ENCODE assay signal across 26 mouse cellular contexts in genomic region chr15:3353696-3354095, GRCm38 (mm10). TPM values are rescaled to one million over a fixed set of nuclear protein-coding genes. Genes with fewer than 3 reads are reported as not detected.
DNase-seq lines count a peak whose midpoint lies in the region; ATAC-seq and TF ChIP-seq lines count a peak whose summit lies in the region.
"Had no signal": no experiment of that assay in that cellular context is flagged by ENCODE, and none has a peak within 500 bp of the region (broad histone marks: within the 10 kb centered on the region; RNA-seq: fewer than 3 reads in every experiment).

No protein-coding gene starts in this region.

- H3K36me3 ChIP-seq in kidney, adult 2 months (ENCODE audit: control insufficient read depth, insufficient read depth, low read length), result no peaks in the 10 kb centered on the region
- H3K36me3 ChIP-seq in kidney, embryonic 15.5 days, result no peaks in the 10 kb centered on the region
- H3K36me3 ChIP-seq in kidney, embryonic 14.5 days (ENCODE audit: control insufficient read depth, insufficient read depth, low read length), result no peaks in the 10 kb centered on the region
- peaks cover 25% of the 10 kb centered on the region for H3K36me3 ChIP-seq in liver, adult 2 months (ENCODE audit: control insufficient read depth, insufficient read depth, low read length)
- H3K36me3 ChIP-seq in liver, embryonic 12.5 days, result no peaks in the 10 kb centered on the region
- H3K36me3 ChIP-seq: embryonic facial prominence, embryonic 10.5 days; embryonic facial prominence, embryonic 12.5 days; G1E had no signal

- H3K27me3 ChIP-seq in kidney, adult 2 months (replicated peaks; ENCODE audit: control insufficient read depth, insufficient read depth, low read length), result no peaks in the 10 kb centered on the region
- no peaks in the 10 kb centered on the region for H3K27me3 ChIP-seq in kidney, embryonic 15.5 days
- H3K27me3 ChIP-seq in kidney, embryonic 14.5 days (ENCODE audit: control insufficient read depth, insufficient read depth, low read length), result no peaks in the 10 kb centered on the region
- no peaks in the 10 kb centered on the region for H3K27me3 ChIP-seq in liver, adult 2 months (ENCODE audit: control insufficient read depth, insufficient read depth, low read length)
- H3K27me3 ChIP-seq in liver, embryonic 12.5 days (replicated peaks), result no peaks in the 10 kb centered on the region
- H3K27me3 ChIP-seq: CH12.LX; embryonic facial prominence, embryonic 12.5 days; forebrain, embryonic 13.5 days; Patski had no signal

- peak; percentile 82 for DNase-seq in heart, adult 11 months
- DNase-seq in heart, postnatal 4 days, result no peak
- peak; percentile 69 for DNase-seq in kidney, adult 2 months
- peak; percentile 8 to 42 for DNase-seq in kidney, postnatal 25 days
- DNase-seq in liver, adult 2 months (ENCODE audit: extremely low read depth, low read depth, low spot score), result peak; percentile 47
- DNase-seq: adrenal gland, adult 8-10 months; adrenal gland, postnatal 14 days; adrenal gland, postnatal 36 days; B cell, adult 2 months; cerebellum, adult 11-12 months; cerebellum, adult 2 months; cerebellum, adult 9-10 months; cerebellum, postnatal 10 days; cerebellum, postnatal 25 days had no signal

- no peak overlapping the region for H3K27ac ChIP-seq in kidney, adult 2 months (ENCODE audit: insufficient read depth, low read depth, low read length)
- no peak overlapping the region for H3K27ac ChIP-seq in kidney, embryonic 15.5 days
- H3K27ac ChIP-seq in kidney, embryonic 14.5 days (ENCODE audit: low read depth, low read length), result no peak overlapping the region
- no peak overlapping the region for H3K27ac ChIP-seq in liver, adult 2 months (replicated peaks; ENCODE audit: insufficient read depth, low read depth, low read length)
- H3K27ac ChIP-seq in liver, embryonic 12.5 days, result no peak overlapping the region
- H3K27ac ChIP-seq: embryonic facial prominence, embryonic 10.5 days; embryonic facial prominence, embryonic 12.5 days; forebrain, embryonic 13.5 days had no signal

- peaks cover 8% of the 10 kb centered on the region; the same call in 1 of the 2 replicates for H3K4me1 ChIP-seq in kidney, adult 2 months (ENCODE audit: control insufficient read depth, insufficient read depth, low read length)
- H3K4me1 ChIP-seq in kidney, embryonic 15.5 days, result 0 out of 2 replicates have a peak, but pooled peaks cover 4% of the 10 kb centered on the region
- no peaks in the 10 kb centered on the region for H3K4me1 ChIP-seq in kidney, embryonic 14.5 days (ENCODE audit: control insufficient read depth, insufficient read depth, low read length)
- H3K4me1 ChIP-seq in liver, adult 2 months (ENCODE audit: control insufficient read depth, insufficient read depth, low read length), result no peaks in the 10 kb centered on the region; the same call in 1 of the 2 replicates
- no peaks in the 10 kb centered on the region for H3K4me1 ChIP-seq in liver, embryonic 12.5 days
- H3K4me1 ChIP-seq: embryonic facial prominence, embryonic 10.5 days; embryonic facial prominence, embryonic 12.5 days; forebrain, embryonic 13.5 days had no signal

- H3K9ac ChIP-seq in kidney, embryonic 15.5 days, result no peak overlapping the region
- no peak overlapping the region for H3K9ac ChIP-seq in kidney, embryonic 14.5 days (ENCODE audit: low read depth, low read length)
- H3K9ac ChIP-seq in liver, adult 2 months (ENCODE audit: low read depth, low read length), result no peak overlapping the region
- H3K9ac ChIP-seq in liver, embryonic 12.5 days, result no peak overlapping the region
- H3K9ac ChIP-seq: embryonic facial prominence, embryonic 12.5 days; forebrain, embryonic 13.5 days had no signal

- no peak overlapping the region for H3K4me2 ChIP-seq in kidney, embryonic 15.5 days
- no peak overlapping the region for H3K4me2 ChIP-seq in kidney, embryonic 14.5 days (replicated peaks; ENCODE audit: low read depth, low read length)
- H3K4me2 ChIP-seq in liver, embryonic 12.5 days, result no peak overlapping the region
- H3K4me2 ChIP-seq: embryonic facial prominence, embryonic 12.5 days; forebrain, embryonic 13.5 days had no signal

- no peak for ATAC-seq in kidney, embryonic 15.5 days (replicated peaks; ENCODE audit: low FRiP score)
- ATAC-seq in kidney, embryonic 14.5 days (ENCODE audit: low FRiP score, low TSS enrichment), result no peak
- ATAC-seq in liver, embryonic 12.5 days, result no peak
- ATAC-seq: activated CD4-positive, CD25-positive, alpha-beta regulatory T cell, adult 4 months; CD4-positive, CD25-positive, alpha-beta regulatory T cell, adult 4 months; forebrain, embryonic 13.5 days; Patski had no signal

- no peak overlapping the region for H3K4me3 ChIP-seq in kidney, adult 2 months (ENCODE audit: insufficient read depth, low read depth, low read length)
- no peak overlapping the region for H3K4me3 ChIP-seq in kidney, embryonic 15.5 days (replicated peaks)
- no peak overlapping the region for H3K4me3 ChIP-seq in kidney, embryonic 14.5 days (ENCODE audit: low read length)
- H3K4me3 ChIP-seq in liver, adult 2 months (ENCODE audit: insufficient read depth, low read depth, low read length), result no peak overlapping the region
- H3K4me3 ChIP-seq in liver, embryonic 12.5 days, result no peak overlapping the region
- H3K4me3 ChIP-seq: embryonic facial prominence, embryonic 10.5 days; embryonic facial prominence, embryonic 12.5 days; forebrain, embryonic 13.5 days had no signal

- H3K79me2 ChIP-seq in liver, adult 2 months (ENCODE audit: control insufficient read depth, insufficient read depth, low read length), result no peaks in the 10 kb centered on the region

- WGBS in kidney, adult 2 months, result 58% methylated on average over 2 of the region's 2 CpGs
- 86% methylated on average over 2 of the region's 2 CpGs for WGBS in kidney, embryonic 15.5 days
- WGBS in kidney, embryonic 14.5 days, result 81% methylated on average over 2 of the region's 2 CpGs
- WGBS in liver, adult 2 months, result 43% methylated on average over 2 of the region's 2 CpGs
- 53% methylated on average over 2 of the region's 2 CpGs for WGBS in liver, embryonic 12.5 days (ENCODE audit: insufficient replicate concordance)

- TF ChIP-seq CTCF in kidney, adult 2 months (conservative IDR thresholded peaks at IDR 0.05; ENCODE audit: insufficient read depth, insufficient read length, low read depth, low read length), result no peak
- TF ChIP-seq CTCF in liver, adult 2 months (IDR thresholded peaks at IDR 0.05; ENCODE audit: low read depth, low read length), result no peak

- no peaks in the 10 kb centered on the region for H3K9me3 ChIP-seq in kidney, embryonic 15.5 days (replicated peaks)
- H3K9me3 ChIP-seq in kidney, embryonic 14.5 days (ENCODE audit: control insufficient read depth, low read length), result no peaks in the 10 kb centered on the region
- no peaks in the 10 kb centered on the region for H3K9me3 ChIP-seq in liver, embryonic 12.5 days (replicated peaks)
- H3K9me3 ChIP-seq: embryonic facial prominence, embryonic 10.5 days; embryonic facial prominence, embryonic 12.5 days; forebrain, embryonic 13.5 days; G1E had no signal

- no peak for TF ChIP-seq POLR2A in kidney, adult 2 months (IDR thresholded peaks at IDR 0.05; ENCODE audit: low read depth, low read length)
- no peak for TF ChIP-seq POLR2A in liver, adult 2 months (IDR thresholded peaks at IDR 0.05; ENCODE audit: extremely low read depth, insufficient read depth, low read length)

RNA-seq across cellular contexts. Expression of gene Ccdc152, which starts 50.4 kb away (rescaled TPM):
- total RNA-seq in heart, postnatal 4 days (2021), result under 1 TPM in 1 of 2 experiments, not detected in 1; 0.71 TPM
- 1.0 and 1.3 TPM in 2 replicates for polyA plus RNA-seq in kidney, adult 2 months (2012; rRNA removed)
- polyA plus RNA-seq in kidney, embryonic 15.5 days (2015; fragmentation: Nextera tagmentation; extraction: Ambion mirVana), result 0.37 TPM in 1 of 2 replicates, not detected in the other
- polyA plus RNA-seq in kidney, embryonic 14.5 days (2014; fragmentation: Nextera tagmentation; extraction: Ambion mirVana), result 0.41 and 0.57 TPM in 2 replicates
- 5.3 and 7.3 TPM in 2 replicates for total RNA-seq in liver, adult 2 months (2014; rRNA removed)
- 9.7 and 12.5 TPM in 2 replicates for polyA plus RNA-seq in liver, adult 2 months (2012; rRNA removed)
- 0.11 and 0.32 TPM in 2 replicates for polyA plus RNA-seq in liver, embryonic 12.5 days (2016; fragmentation: Nextera tagmentation; extraction: Ambion mirVana)
- total RNA-seq: adrenal gland, adult 8-10 months; adrenal gland, postnatal 14 days; adrenal gland, postnatal 36 days had no signal
- polyA plus RNA-seq: embryonic facial prominence, embryonic 12.5 days; forebrain, embryonic 11.5 days; forebrain, embryonic 13.5 days; G1E had no signal
